Mouse (Mus musculus) lung, embryonic 15.5 days (tissue): ENCODE data around the gene Spout1. TPM values are rescaled to one million over a fixed set of nuclear protein-coding genes. Genes with fewer than 3 reads are reported as not detected.
"Not testable (repeated sequence)": the region's sequence is repeated elsewhere in the genome, so short reads cannot be mapped to it uniquely, and the experiment has no call there.

Source experiments
- ATAC-seq: fragments of 200-750 bp; cut with Nextera tagmentation; 2 replicates; pipeline ENCODE4 v1.8.0; 2017; ENCODE audit warnings: moderate number of reproducible peaks, borderline replicate concordance; ENCODE audit not compliant: low FRiP score, low TSS enrichment; ENCODE audit errors: extremely low read depth
- H3K27ac ChIP-seq: fragments of 300-500 bp; sonication (generic); 2 replicates; pipeline ENCODE4 v1.5.1; 2015; ENCODE audit warnings: moderate library complexity, mild to moderate bottlenecking, inconsistent platforms
- H3K27me3 ChIP-seq: fragments of 300-500 bp; sonication (generic); 2 replicates; pipeline ENCODE4 v1.6.1; 2015; ENCODE audit warnings: inconsistent platforms
- H3K36me3 ChIP-seq: fragments of 300-500 bp; sonication (generic); 2 replicates; pipeline ENCODE4 v1.6.1; 2015; ENCODE audit warnings: inconsistent platforms
- H3K4me1 ChIP-seq: fragments of 300-500 bp; sonication (generic); 2 replicates; pipeline ENCODE4 v1.6.1; 2015; ENCODE audit warnings: inconsistent platforms
- H3K4me2 ChIP-seq: fragments of 300-500 bp; sonication (generic); 2 replicates; pipeline ENCODE4 v1.6.1; 2015; ENCODE audit warnings: inconsistent platforms, mild to moderate bottlenecking, moderate library complexity
- H3K4me3 ChIP-seq: fragments of 300-500 bp; sonication (generic); 2 replicates; pipeline ENCODE4 v1.5.1; 2015; ENCODE audit warnings: mild to moderate bottlenecking, inconsistent platforms
- H3K9ac ChIP-seq: fragments of 300-500 bp; sonication (generic); 2 replicates; pipeline ENCODE4 v1.6.1; 2015; ENCODE audit warnings: inconsistent platforms
- H3K9me3 ChIP-seq: fragments of 300-500 bp; sonication (generic); 2 replicates; pipeline ENCODE4 v1.6.1; 2016; ENCODE audit warnings: inconsistent platforms
- WGBS: fragments of 180-500 bp; shearing (Covaris S2); methylation state at CpG from one replicate; pipeline ENCODE4 v1.1.7; 2015; 5-methylcytosine and 5-hydroxymethylcytosine counted together
- polyA plus RNA-seq: library from polyadenylated mRNA; unstranded; fragments of >200 nt; fragmentation: Nextera tagmentation; extraction: Ambion mirVana; gene quantifications from 2 replicates; pipeline ENCODE4 v1.2.1, GENCODE M21; 2015

Spout1 gene
- polyA plus RNA-seq, 1 experiment from 2014 or later: 71.8 TPM

DNA sequence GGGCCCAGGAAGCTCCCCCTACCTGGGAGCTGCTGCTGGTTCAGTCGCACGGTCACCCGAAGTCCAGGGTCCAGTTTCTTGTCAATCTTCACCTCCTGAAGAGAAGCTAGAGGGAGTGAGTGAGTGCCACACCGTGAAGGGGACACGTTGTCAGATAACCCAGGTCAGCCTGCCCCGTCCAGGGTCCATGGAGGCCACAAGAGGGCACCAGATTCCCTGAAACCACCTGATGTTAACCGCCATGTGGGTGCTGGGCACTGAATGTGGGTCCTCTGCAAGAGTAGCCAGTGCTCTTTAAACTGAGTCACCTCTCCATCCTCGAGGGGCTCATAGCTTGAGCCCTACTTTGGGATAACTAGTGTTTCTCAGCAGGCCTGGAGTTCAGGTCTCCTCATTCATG is 2.4 kb downstream of the Spout1 start:
- H3K4me3 ChIP-seq: no peak overlapping the region
- 84% methylated on average over 8 of the region's 8 CpGs for WGBS
- ATAC-seq: no peak
- H3K27me3 ChIP-seq: no peaks in the 10 kb centered on the region
- no peak overlapping the region for H3K9ac ChIP-seq
- H3K27ac ChIP-seq: no peak overlapping the region
- no peak overlapping the region for H3K4me2 ChIP-seq
- H3K9me3 ChIP-seq: no peaks in the 10 kb centered on the region
- H3K4me1 ChIP-seq: peaks cover 21% of the 10 kb centered on the region
- H3K36me3 ChIP-seq: peaks cover 47% of the 10 kb centered on the region

DNA sequence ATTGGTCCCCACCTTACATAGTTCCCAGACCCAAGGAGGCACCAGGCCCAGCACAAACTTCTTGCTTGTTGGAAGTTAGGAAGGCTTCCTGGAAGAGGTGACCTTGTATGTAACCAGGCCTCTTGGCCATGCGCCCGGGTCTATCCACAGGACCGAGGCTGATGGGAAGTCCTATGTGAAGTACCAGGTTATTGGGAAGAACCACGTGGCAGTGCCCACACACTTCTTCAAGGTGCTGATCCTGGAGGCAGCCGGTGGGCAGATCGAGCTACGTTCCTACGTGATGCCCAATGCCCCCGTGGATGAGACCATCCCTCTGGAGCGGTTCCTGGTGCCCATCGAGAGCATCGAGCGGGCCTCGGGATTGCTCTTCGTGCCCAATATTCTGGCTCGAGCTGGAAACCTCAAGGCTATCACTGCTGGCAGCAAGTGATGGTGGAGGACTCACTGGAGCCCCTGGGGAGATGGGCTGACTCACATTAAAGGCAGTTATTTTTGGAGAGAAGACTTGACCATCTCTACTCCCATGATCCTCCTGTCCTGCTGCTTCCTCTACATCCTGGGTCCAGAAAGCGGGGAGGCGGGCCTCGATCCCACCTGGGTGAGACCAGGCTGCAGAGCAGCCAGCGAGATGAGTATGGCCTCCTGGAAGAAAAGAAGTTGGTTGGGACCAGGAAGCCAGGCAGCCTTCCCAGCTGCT is 4.6 kb downstream of the Spout1 start:
- no peaks in the 10 kb centered on the region; the same call in 1 of the 2 replicates for H3K9me3 ChIP-seq
- H3K27ac ChIP-seq: no peak overlapping the region
- no peak for ATAC-seq
- H3K36me3 ChIP-seq: peaks cover 47% of the 10 kb centered on the region
- H3K4me3 ChIP-seq: no peak overlapping the region
- no peak overlapping the region for H3K4me2 ChIP-seq
- H3K4me1 ChIP-seq: peaks cover 21% of the 10 kb centered on the region
- no peak overlapping the region for H3K9ac ChIP-seq
- no peaks in the 10 kb centered on the region for H3K27me3 ChIP-seq
- WGBS: 93% methylated on average over 20 of the region's 20 CpGs

GRCm38 (mm10) chr2:30171997-30172382 is 6.3 kb downstream of the Spout1 start:
- WGBS: under 1% methylated on average over 19 of the region's 19 CpGs
- ATAC-seq: peak; percentile 17

GRCm38 (mm10) chr2:30171371-30171996 is 6.8 kb downstream of the Spout1 start, which contains the start of gene Endog:
Gene Endog, plus strand, starts transcription at chr2:30171493.
- Histone ChIP-seq H3K9me3 (peaks cover 3% of the 10 kb centered on the region; the same call in 1 of the 2 replicates), H3K4me2 (peak within 1 kb of the TSS; percentile 96), H3K4me3 (peak within 1 kb of the TSS; percentile 57), H3K27ac (peak within 1 kb of the TSS; percentile 78), H3K9ac (peak within 1 kb of the TSS; percentile 60), H3K36me3 (peaks cover 40% of the 10 kb centered on the region), H3K27me3 (no peaks in the 10 kb centered on the region), H3K4me1 (peaks cover 6% of the 10 kb centered on the region)
- under 1% methylated on average over 66 of the region's 75 CpGs for WGBS
- peak; percentile 92 for ATAC-seq

More at GRCm38 (mm10) chr2:30171997-30172382, 6.3 kb downstream of the Spout1 start:
- no peaks in the 10 kb centered on the region; the same call in 1 of the 2 replicates for H3K9me3 ChIP-seq
- no peaks in the 10 kb centered on the region for H3K27me3 ChIP-seq
- H3K27ac ChIP-seq: peak overlapping the region; percentile 78
- peaks cover 45% of the 10 kb centered on the region for H3K36me3 ChIP-seq
- peak overlapping the region; percentile 60 for H3K9ac ChIP-seq
- peak overlapping the region; percentile 96 for H3K4me2 ChIP-seq
- peak overlapping the region; percentile 57 for H3K4me3 ChIP-seq
- H3K4me1 ChIP-seq: peaks cover 9% of the 10 kb centered on the region

DNA sequence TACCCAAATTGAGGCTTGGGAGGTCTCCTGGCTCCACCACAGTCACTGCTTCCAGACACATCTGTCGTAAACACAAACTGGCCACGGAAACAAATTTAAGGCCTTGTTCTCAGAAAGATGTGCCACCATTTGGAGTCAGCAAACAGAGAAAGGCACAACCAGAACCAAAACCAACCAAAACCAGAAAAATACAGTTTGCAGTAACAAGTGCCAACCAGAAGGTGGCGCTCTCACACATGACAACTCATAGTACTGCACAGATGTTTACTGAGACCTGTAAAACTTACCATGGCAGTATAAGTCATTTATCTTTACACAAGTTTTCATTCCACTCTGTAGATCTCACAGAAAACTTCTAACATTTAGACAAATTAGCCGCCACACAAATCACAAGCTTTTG is 11.6 kb downstream of the Spout1 start:
- no peaks in the 10 kb centered on the region for H3K36me3 ChIP-seq
- no peak overlapping the region for H3K4me3 ChIP-seq
- 57% methylated on average over 4 of the region's 4 CpGs for whole genome bisulfite sequencing
- peaks cover 4% of the 10 kb centered on the region; the same call in 1 of the 2 replicates for H3K9me3 ChIP-seq
- H3K27ac ChIP-seq: no peak overlapping the region
- no peak overlapping the region for H3K9ac ChIP-seq
- no peaks in the 10 kb centered on the region; the same call in 1 of the 2 replicates for H3K4me1 ChIP-seq
- H3K4me2 ChIP-seq: no peak overlapping the region
- H3K27me3 ChIP-seq: no peaks in the 10 kb centered on the region
- ATAC-seq: no peak

GRCm38 (mm10) chr2:30164340-30164932 is 13.8 kb downstream of the Spout1 start:
- Histone ChIP-seq H3K4me1 (no peaks in the 10 kb centered on the region), H3K27me3 (no peaks in the 10 kb centered on the region), H3K27ac (no peak overlapping the region), H3K4me3 (no peak overlapping the region), H3K9me3 (peaks cover 4% of the 10 kb centered on the region; the same call in 1 of the 2 replicates), H3K9ac (no peak overlapping the region), H3K36me3 (no peaks in the 10 kb centered on the region), H3K4me2 (no peak overlapping the region)
- WGBS: 46% methylated on average over 9 of the region's 9 CpGs
- no peak for ATAC-seq

DNA sequence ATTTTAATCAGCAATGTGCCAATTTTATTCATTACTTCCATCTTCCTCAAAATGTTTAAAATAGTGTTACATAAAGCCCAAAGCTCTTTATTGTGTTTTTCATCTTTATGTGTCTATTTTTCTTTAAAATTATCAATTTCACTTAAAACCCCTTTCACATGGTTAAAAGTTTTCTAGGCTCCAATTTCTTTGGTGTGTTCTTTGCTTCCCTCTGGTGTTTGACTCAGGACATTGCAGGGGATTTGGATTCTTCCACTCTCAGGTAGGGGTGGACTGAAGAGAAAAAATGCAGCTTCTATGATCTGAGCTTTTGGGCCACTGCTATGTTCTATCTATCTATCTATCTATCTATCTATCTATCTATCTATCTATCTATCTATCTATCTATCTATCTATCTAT is 16.4 kb downstream of the Spout1 start:
- no peak overlapping the region for H3K4me2 ChIP-seq
- H3K27me3 ChIP-seq: no peaks in the 10 kb centered on the region
- peaks cover 4% of the 10 kb centered on the region; the same call in 1 of the 2 replicates for H3K9me3 ChIP-seq
- ATAC-seq: no peak
- no peak overlapping the region for H3K4me3 ChIP-seq
- no peak overlapping the region for H3K27ac ChIP-seq
- no peaks in the 10 kb centered on the region for H3K36me3 ChIP-seq
- no peaks in the 10 kb centered on the region for H3K4me1 ChIP-seq
- H3K9ac ChIP-seq: no peak overlapping the region

- H3K27me3 ChIP-seq, H3K36me3 ChIP-seq, H3K9me3 ChIP-seq, ATAC-seq, H3K4me1 ChIP-seq, H3K9ac ChIP-seq, H3K4me3 ChIP-seq, H3K4me2 ChIP-seq, H3K27ac ChIP-seq: not testable (repeated sequence)
- 82% methylated on average over 6 of the region's 10 CpGs for WGBS
These were observed 18.4 kb downstream of the Spout1 start for GRCm38 (mm10) chr2:30159871-30160270.

- no peak for ATAC-seq
- Histone ChIP-seq H3K4me2 (no peak overlapping the region), H3K9me3 (no peaks in the 10 kb centered on the region), H3K9ac (no peak overlapping the region), H3K27me3 (no peaks in the 10 kb centered on the region), H3K4me3 (no peak overlapping the region), H3K27ac (no peak overlapping the region), H3K36me3 (peaks cover 31% of the 10 kb centered on the region), H3K4me1 (no peaks in the 10 kb centered on the region)
- WGBS: 73% methylated on average over 8 of the region's 8 CpGs
These were observed 25.6 kb downstream of the Spout1 start for GRCm38 (mm10) chr2:30152616-30153015.

DNA sequence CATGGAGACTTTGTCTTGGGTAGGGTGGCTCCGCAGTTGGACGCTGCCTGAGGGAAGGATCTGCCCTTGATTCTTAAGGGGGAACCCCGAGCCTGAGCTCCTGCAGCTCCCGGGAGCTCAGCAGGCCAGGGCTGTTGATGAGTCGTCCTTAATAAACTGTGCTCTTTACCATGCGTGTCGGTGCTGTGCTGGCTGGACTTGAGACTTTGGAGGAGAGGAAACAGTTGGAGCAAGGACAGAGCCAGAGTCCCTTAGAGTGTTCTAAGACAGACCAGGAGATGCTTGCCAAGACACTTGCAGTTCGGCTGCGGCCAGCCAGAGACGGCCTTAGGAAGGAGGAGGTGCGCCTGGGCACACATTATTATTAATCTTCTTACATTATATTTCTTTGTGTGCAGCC is 26.4 kb downstream of the Spout1 start:
- WGBS: 79% methylated on average over 11 of the region's 11 CpGs
- no peak for ATAC-seq
- H3K4me3 ChIP-seq: no peak overlapping the region
- no peaks in the 10 kb centered on the region for H3K9me3 ChIP-seq
- H3K4me2 ChIP-seq: no peak overlapping the region
- H3K27me3 ChIP-seq: no peaks in the 10 kb centered on the region
- peaks cover 38% of the 10 kb centered on the region for H3K36me3 ChIP-seq
- H3K4me1 ChIP-seq: no peaks in the 10 kb centered on the region
- H3K27ac ChIP-seq: no peak overlapping the region
- no peak overlapping the region for H3K9ac ChIP-seq

GRCm38 (mm10) chr2:30147466-30147865 is 30.8 kb downstream of the Spout1 start:
- Histone ChIP-seq H3K4me2 (no peak overlapping the region), H3K9ac (no peak overlapping the region), H3K9me3 (no peaks in the 10 kb centered on the region), H3K27me3 (no peaks in the 10 kb centered on the region), H3K4me3 (no peak overlapping the region), H3K27ac (no peak overlapping the region), H3K36me3 (peaks cover 78% of the 10 kb centered on the region), H3K4me1 (no peaks in the 10 kb centered on the region)
- ATAC-seq: peak; percentile 66; the same call in 1 of the 2 replicates
- WGBS: 62% methylated on average over 4 of the region's 4 CpGs

GRCm38 (mm10) chr2:30144436-30144835 is 33.8 kb downstream of the Spout1 start:
- Histone ChIP-seq H3K36me3 (peaks cover 89% of the 10 kb centered on the region), H3K9ac (no peak overlapping the region), H3K9me3 (no peaks in the 10 kb centered on the region), H3K4me1 (no peaks in the 10 kb centered on the region), H3K27me3 (no peaks in the 10 kb centered on the region), H3K4me3 (no peak overlapping the region), H3K4me2 (no peak overlapping the region), H3K27ac (no peak overlapping the region)
- WGBS: 93% methylated on average over 4 of the region's 4 CpGs
- ATAC-seq: no peak
